Mouse (Mus musculus) cerebellum, postnatal 14 days (tissue): ENCODE results near the gene Ptprh.

ENCODE experiments used
- DNase-seq, 2 experiments: peaks; one replicate each; pipeline ENCODE4 v3.0.0; 2021; ENCODE audit warnings: mixed read lengths in 2 of 2

Ptprh gene

DNA sequence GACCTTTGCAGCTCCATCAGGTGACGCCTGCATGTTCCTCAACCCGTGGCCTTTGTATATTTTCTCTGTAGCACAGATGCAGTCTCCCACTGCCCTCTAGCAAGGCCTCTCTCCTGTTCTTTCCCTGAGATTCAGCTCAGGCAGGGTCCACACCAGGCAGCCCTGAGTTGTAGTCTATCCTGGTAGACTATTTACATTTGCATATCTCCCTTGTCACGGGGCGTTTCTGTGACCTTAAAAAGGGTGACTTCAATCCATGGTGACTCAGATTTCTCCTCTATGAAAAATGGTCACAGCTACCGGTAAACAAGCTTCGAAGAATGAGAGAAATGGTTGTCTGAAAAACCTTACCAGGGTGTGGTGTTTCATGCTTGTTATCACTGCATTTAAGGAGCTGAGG lies at the start of gene Ptprh:
Gene Ptprh (minus strand): TSS at position 169 of the 400 bp plus-strand sequence.
- DNase-seq = no peak

DNA sequence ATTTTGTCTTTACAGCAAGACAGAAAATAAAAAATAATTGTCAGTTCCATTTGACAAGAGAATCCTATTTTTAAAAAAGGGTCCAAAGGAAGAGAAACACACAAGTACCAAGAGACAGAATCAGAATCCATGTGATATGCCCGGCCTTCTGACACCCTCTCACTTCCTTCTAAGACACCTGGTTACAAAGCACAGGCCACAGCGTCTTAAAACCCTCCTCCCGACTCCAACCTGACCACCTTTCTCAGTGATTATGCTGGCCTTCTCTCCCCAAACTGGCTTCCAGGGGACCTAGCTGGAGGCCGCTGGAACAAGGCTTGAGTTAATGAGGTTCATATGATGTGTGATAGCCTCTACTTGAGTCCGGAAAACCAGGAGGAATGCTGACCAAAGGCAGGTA lies 49.5 kb upstream of the Ptprh start:
- DNase-seq = no peak

DNA sequence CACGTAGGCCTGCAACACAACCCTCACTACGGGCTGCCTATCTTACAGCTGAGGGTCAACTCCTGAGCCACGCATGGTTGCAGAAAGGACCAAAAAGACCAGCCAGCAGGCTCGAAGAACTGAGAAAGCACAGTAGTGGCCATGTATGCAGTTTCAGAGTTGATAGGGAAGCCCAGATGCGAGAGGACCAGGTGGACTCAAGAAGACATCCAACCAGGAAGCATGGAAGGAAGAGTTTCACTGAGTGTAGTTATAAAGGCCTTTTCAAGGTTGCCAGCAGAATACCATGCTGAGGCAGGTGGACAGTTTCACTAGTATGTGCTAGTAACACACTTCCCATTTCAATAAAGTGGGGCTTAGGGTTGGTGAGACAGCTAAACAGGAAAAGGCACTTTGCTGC lies 48.9 kb upstream of the Ptprh start:
- no peak for DNase-seq

- DNase-seq = no peak
Observed at GRCm38 (mm10) chr7:4651581-4651980, 47.7 kb upstream of the Ptprh start.

GRCm38 (mm10) chr7:4647992-4648391 lies 44.2 kb upstream of the Ptprh start:
- no peak for DNase-seq

GRCm38 (mm10) chr7:4647291-4647690 lies 43.5 kb upstream of the Ptprh start:
- DNase-seq = no peak

GRCm38 (mm10) chr7:4646806-4647205 lies 43.0 kb upstream of the Ptprh start:
- no peak for DNase-seq

GRCm38 (mm10) chr7:4643225-4643624 lies 39.4 kb upstream of the Ptprh start:
- DNase-seq = no peak

DNA sequence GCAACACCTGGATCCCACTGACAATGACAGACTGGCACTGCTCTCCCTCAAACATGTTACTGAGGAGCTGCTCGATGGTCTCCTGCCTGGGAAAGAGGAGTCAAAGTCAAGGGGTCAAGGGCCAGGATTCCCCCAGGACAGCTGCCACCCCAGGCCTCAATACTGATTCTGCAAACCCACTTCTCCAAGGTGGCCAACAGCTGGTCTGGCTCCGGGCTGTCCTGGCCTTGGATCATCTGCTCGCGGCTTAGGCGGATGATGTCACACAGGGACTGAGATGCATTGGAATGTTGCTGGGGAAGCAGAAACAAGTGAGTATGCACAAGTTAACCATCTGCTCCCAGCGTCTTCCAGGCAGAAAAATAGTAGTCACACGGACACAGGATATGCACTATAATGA lies 38.1 kb upstream of the Ptprh start:
- no peak for DNase-seq

DNA sequence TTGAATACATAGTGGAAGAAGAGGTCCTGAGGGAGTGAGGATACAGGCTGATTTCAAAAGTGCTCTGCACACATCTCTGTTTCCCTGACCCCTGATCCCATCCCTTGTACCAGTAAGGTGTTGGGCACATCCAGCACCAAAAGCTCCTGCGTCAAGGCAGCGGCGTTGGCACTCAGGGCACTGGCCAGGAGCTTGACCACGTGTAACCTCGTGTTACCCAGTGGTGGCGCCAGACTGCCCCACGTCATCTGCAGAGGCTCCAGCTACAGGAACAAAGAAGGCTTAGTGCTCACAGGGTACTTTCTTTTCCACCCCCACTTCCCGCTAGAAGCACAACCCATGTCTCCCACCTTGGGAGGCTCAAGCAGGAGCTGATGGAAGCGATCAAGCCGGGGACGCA lies 37.3 kb upstream of the Ptprh start:
- DNase-seq = no peak

DNA sequence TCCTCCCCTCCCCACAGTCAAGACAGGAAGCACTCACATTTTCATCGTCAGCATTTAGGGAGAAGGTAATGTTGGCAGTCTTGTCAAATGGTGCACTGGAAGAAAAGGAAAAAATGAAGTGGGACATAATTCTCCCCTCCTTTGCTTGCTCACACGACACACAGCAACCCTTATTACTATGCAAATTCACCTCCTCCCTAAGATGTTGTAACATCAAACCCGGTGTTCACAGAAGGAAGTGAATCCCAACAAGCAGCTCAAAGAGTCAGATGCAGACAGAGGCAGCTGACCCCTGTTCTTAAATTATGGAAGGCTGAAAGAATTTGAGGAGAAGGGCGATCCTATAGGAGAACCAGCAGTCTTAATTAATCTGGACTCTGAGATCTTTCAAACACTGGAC lies 32.3 kb upstream of the Ptprh start:
- DNase-seq = no peak

GRCm38 (mm10) chr7:4631031-4631430 lies 27.2 kb upstream of the Ptprh start, which contains the start of gene Tmem86b:
TSS of gene Tmem86b (minus strand) at chr7:4631422.
- DNase-seq = no peak

GRCm38 (mm10) chr7:4630198-4630597 lies 26.4 kb upstream of the Ptprh start:
- no peak for DNase-seq

- DNase-seq = peak; percentile 22 to 35
Observed at GRCm38 (mm10) chr7:4629586-4629985, 25.7 kb upstream of the Ptprh start.

DNA sequence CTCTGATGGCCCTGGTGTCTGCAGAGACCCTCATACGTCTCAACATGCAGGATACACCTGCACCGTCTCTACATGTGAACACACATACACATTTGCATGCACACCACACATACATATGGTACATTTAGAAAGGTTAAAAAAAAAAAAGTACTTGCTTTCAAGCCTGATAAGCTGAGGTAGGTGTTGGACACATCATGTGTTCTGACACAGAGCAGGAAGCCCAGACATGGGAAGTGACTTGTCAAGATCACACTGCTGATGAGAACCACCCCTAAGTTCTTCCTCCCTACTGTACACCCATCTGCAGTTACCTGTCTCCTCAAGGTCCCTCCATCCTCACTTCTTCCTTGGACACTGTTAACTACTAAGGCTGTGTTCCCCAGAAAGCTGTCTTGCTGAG lies 22.1 kb upstream of the Ptprh start:
- no peak for DNase-seq

DNA sequence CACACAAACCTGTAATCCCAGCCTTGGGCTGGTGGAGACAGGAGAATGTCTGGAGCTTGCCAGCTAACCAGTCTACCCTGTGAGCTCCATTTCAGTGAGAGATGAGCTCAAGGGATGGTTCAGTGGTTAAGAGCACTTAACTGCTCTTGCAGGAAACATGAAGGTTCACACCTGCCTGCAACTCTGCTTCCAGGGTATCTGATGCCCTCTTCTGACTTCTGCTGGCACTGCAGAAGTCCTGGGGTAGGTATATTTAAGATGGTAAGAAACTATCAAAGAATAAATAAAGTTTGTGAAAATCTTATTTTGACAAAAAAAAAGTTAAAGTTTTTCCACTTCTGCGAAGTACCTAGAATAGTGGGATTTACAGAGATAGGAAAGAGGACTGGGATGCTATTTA lies 20.5 kb upstream of the Ptprh start:
- DNase-seq = no peak

DNA sequence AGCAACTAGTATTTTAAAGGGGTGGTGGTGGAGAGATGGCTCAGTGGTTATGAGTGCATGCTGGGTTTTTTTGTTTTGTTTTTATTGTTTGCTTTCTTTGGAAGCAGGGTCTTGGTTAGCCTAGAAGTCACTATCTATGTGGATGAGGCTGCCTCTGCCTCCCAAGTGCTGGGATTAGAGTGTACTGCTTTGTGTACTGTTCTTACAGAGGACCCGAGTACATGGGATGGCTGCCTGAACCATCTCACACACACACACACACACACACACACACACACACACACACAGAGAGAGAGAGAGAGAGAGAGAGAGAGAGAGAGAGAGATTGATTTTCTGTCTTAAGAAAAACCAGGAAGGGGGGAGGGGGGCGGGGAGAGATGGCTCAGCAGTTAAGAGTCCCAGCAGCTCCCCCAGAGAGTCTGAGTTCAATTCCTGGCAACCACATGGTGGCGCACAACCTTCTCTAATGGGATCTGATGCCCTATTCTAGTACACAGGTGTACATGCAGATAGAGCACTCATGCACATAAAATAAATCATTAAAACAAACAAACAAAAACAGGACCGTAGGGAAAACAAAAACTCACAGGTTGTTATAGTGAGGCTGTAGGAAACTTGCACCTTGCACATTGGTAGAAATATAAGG lies 19.8 kb upstream of the Ptprh start:
- peak; percentile 63 to 74 for DNase-seq

GRCm38 (mm10) chr7:4619979-4620378 lies 16.1 kb upstream of the Ptprh start:
- DNase-seq = no peak

DNA sequence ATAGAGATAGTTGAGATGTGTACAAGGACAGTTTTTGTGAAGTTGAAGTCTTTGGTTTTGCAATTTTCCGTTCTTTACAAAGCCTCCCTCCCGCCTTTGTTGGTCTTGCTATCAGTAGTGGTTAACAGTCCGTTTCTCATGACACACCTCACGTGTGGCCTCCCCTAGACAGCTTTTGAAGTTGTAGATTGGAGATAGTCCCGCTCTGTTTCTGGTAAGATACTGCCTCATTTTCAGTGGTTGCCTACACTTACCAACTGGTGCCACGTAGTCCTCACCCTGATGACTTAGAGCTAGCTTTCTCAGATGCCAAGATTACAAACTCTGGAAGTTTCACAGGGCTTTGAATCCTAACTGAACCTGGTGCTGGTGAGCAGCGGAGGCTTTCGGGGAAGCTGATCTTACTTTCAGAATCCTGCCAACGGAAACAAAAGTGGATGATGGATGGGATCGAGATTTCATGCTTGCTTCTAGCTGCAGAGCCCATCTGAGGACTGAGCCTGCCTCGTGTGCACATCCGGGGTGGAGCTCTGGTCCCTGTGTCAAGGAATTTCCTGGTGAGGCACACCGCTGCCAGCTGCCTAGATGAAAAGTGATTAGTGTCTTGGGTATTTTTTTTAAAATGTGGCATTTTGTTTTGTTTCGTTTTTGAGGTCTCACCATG lies 10.0 kb upstream of the Ptprh start:
- no peak for DNase-seq

DNA sequence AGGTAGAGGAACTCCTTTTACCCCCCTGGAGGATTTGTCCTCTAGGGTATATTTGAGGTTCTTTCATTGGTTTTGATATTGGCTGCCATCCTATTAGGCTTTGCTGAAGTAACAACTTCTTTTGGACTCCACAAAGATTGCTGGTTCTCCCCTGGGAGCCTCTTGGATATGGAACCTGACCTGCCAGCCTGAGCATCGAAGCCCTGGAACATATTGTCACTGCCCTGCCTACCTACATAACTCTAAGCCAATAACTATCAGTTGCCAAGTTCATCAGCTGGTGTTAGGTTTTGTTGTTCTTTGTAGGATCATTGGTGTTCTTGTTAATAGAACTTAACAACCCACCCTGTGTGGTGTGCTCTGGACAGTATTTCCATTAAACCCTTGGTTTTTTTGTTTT lies 9.1 kb upstream of the Ptprh start:
- peak in 1 of 2 experiments; percentile 31 for DNase-seq

DNA sequence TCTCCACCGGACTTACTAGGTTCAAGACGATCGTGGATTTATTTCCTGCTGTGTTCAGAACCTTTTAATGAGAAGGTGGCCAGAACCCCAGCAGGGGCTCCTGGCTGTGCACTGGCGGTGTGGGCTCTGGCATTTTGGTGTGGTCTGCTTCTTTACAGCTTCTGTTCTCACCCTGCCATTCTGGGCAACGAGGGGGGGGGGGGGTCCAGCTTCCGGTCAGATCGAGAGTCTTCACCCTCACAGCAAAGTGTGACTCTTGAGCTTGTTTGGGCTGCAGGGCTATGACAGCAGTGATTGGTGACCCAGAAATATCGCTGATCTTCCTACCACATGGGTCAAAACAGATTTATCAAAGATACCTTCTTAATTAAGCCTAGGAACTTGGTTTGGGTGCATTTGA lies 8.5 kb upstream of the Ptprh start:
- no peak for DNase-seq

GRCm38 (mm10) chr7:4611921-4612341 lies 8.1 kb upstream of the Ptprh start:
- peak; percentile 56 to 76 for DNase-seq

GRCm38 (mm10) chr7:4611511-4611910 lies 7.7 kb upstream of the Ptprh start:
- DNase-seq = peak; percentile 75 to 90

- no peak for DNase-seq
Observed at GRCm38 (mm10) chr7:4608002-4608401, 4.2 kb upstream of the Ptprh start.

- DNase-seq = no peak
Observed at GRCm38 (mm10) chr7:4602969-4603368, 872 bp downstream of the Ptprh start.
